Mouse (Mus musculus): ENCODE results near the gene Ttll4. TPM values are rescaled to one million over a fixed set of nuclear protein-coding genes. Genes with fewer than 3 reads are reported as not detected.

The Ttll4 gene
- polyA plus RNA-seq, 2 experiments = 6.2 to 6.5 TPM

DNA sequence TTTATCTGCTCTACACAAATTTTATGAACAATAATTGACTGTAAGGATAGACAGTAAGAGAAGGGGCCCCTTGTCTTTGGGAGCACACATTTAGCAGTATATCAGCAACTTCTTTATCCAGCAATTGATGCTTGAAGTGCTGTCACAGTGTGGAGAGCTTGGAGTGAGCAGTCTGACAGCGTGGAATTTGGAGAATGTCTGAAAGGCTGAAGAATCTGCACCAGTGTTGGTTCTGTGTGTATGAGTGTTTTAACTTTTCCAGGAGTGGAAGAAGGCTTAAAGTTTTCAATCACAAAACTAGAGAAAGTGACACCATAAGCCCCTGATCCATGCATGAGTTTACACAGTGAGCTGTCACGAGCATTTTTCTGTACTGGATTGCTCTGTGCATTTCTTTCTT lies 18.0 kb upstream of the Ttll4 start:
- Histone ChIP-seq H3K27ac (no peak overlapping the region), H3K4me3 (ENCODE audit: insufficient read depth in 1 of 2, low read depth in 2 of 2, low read length in 2 of 2) (no peak overlapping the region), H3K36me3 (replicated peaks; ENCODE audit: control insufficient read depth, insufficient read depth, low read depth) (no peaks in the 10 kb centered on the region), H3K4me1 (replicated peaks; ENCODE audit: control insufficient read depth in 2 of 2, insufficient read depth in 2 of 2, low read length in 1 of 2) (no peaks in the 10 kb centered on the region), H3K9me3 (ENCODE audit: control insufficient read depth, low read length) (no peaks in the 10 kb centered on the region), H3K9ac (replicated peaks) (no peak overlapping the region), H3K27me3 (ENCODE audit: control insufficient read depth, insufficient read depth, low read length) (no peaks in the 10 kb centered on the region), H3K4me2 (ENCODE audit: low read depth) (no peak overlapping the region)
- TF ChIP-seq EP300 (IDR thresholded peaks at IDR 0.05; ENCODE audit: low read depth) (no peak), CTCF (IDR thresholded peaks at IDR 0.05; ENCODE audit: low read depth) (no peak)
- ATAC-seq (ENCODE audit: insufficient read depth) = no peak
- whole genome bisulfite sequencing (ENCODE audit: insufficient replicate concordance) = 52% methylated on average over 2 of the region's 2 CpGs
- DNase-seq (ENCODE audit: low read depth in 3 of 3, low spot score in 3 of 3) = no peak

GRCm38 (mm10) chr1:74643926-74644325 lies 17.6 kb upstream of the Ttll4 start:
- ATAC-seq (ENCODE audit: insufficient read depth) (no peak), DNase-seq (ENCODE audit: low read depth in 3 of 3, low spot score in 3 of 3) (no peak)
- TF ChIP-seq CTCF (IDR thresholded peaks at IDR 0.05; ENCODE audit: low read depth) = peak; percentile 43; the same call in 1 of the 2 replicates
- no peak for TF ChIP-seq EP300 (IDR thresholded peaks at IDR 0.05; ENCODE audit: low read depth)
- H3K27me3 ChIP-seq (ENCODE audit: control insufficient read depth, insufficient read depth, low read length) = no peaks in the 10 kb centered on the region
- H3K4me2 ChIP-seq (ENCODE audit: low read depth) = no peak overlapping the region
- H3K4me3 ChIP-seq (ENCODE audit: insufficient read depth in 1 of 2, low read depth in 2 of 2, low read length in 2 of 2) = no peak overlapping the region
- H3K27ac ChIP-seq = no peak overlapping the region
- no peaks in the 10 kb centered on the region for H3K36me3 ChIP-seq (replicated peaks; ENCODE audit: control insufficient read depth, insufficient read depth, low read depth)
- H3K9ac ChIP-seq (replicated peaks) = no peak overlapping the region
- H3K9me3 ChIP-seq (ENCODE audit: control insufficient read depth, low read length) = no peaks in the 10 kb centered on the region
- H3K4me1 ChIP-seq (replicated peaks; ENCODE audit: control insufficient read depth in 2 of 2, insufficient read depth in 2 of 2, low read length in 1 of 2) = no peaks in the 10 kb centered on the region

- peak in 1 of 3 experiments; percentile 14 for DNase-seq (ENCODE audit: low read depth in 3 of 3, low spot score in 3 of 3)
- peak overlapping the region; percentile 80 to 81 for H3K4me3 ChIP-seq (ENCODE audit: insufficient read depth in 1 of 2, low read depth in 2 of 2, low read length in 2 of 2)
- H3K27ac ChIP-seq = peak overlapping the region; percentile 34
- 3% methylated on average over 13 of the region's 13 CpGs for WGBS (ENCODE audit: insufficient replicate concordance)
- H3K36me3 ChIP-seq (replicated peaks; ENCODE audit: control insufficient read depth, insufficient read depth, low read depth) = no peaks in the 10 kb centered on the region
- no peak for TF ChIP-seq CTCF (IDR thresholded peaks at IDR 0.05; ENCODE audit: low read depth)
- no peak for TF ChIP-seq EP300 (IDR thresholded peaks at IDR 0.05; ENCODE audit: low read depth)
- H3K4me2 ChIP-seq (ENCODE audit: low read depth) = peak overlapping the region; percentile 82
- H3K4me1 ChIP-seq (replicated peaks; ENCODE audit: control insufficient read depth in 2 of 2, insufficient read depth in 2 of 2, low read length in 1 of 2) = peaks cover 0 to 14% of the 10 kb centered on the region in 2 experiments; a peak in 3 of 4 replicates
- peak overlapping the region; percentile 71 for H3K9ac ChIP-seq (replicated peaks)
- H3K27me3 ChIP-seq (ENCODE audit: control insufficient read depth, insufficient read depth, low read length) = no peaks in the 10 kb centered on the region
- ATAC-seq (ENCODE audit: insufficient read depth) = no peak
- no peaks in the 10 kb centered on the region for H3K9me3 ChIP-seq (ENCODE audit: control insufficient read depth, low read length)
Observed at GRCm38 (mm10) chr1:74662253-74662865, 814 bp downstream of the Ttll4 start.

DNA sequence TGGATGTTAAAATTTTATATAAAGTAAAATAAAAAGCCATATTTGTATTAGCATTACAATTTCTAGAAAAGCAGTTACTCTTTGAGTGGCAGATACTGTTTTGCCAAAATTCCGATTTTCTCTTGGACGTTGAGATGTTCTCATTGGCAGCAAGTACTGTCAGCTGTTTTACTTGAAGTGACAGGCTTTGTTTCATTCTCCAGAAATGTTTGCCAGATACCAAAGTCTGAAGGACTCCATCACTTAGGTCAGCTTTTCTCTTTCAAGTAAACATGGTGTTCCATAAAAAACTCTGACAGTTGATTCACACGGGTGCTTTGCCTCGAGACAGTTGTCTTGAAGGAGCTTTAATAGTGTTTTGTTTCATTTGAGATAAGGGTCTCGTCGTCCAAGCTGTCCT lies 3.6 kb downstream of the Ttll4 start:
- Histone ChIP-seq H3K36me3 (replicated peaks; ENCODE audit: control insufficient read depth, insufficient read depth, low read depth) (no peaks in the 10 kb centered on the region), H3K4me1 (replicated peaks; ENCODE audit: control insufficient read depth in 2 of 2, insufficient read depth in 2 of 2, low read length in 1 of 2) (peaks cover 0 to 14% of the 10 kb centered on the region in 2 experiments; a peak in 3 of 4 replicates), H3K27me3 (ENCODE audit: control insufficient read depth, insufficient read depth, low read length) (no peaks in the 10 kb centered on the region), H3K27ac (no peak overlapping the region), H3K4me3 (ENCODE audit: insufficient read depth in 1 of 2, low read depth in 2 of 2, low read length in 2 of 2) (no peak overlapping the region), H3K9ac (replicated peaks) (no peak overlapping the region), H3K9me3 (ENCODE audit: control insufficient read depth, low read length) (no peaks in the 10 kb centered on the region), H3K4me2 (ENCODE audit: low read depth) (no peak overlapping the region)
- TF ChIP-seq EP300 (IDR thresholded peaks at IDR 0.05; ENCODE audit: low read depth) (no peak), CTCF (IDR thresholded peaks at IDR 0.05; ENCODE audit: low read depth) (no peak)
- ATAC-seq (ENCODE audit: insufficient read depth) (no peak), DNase-seq (ENCODE audit: low read depth in 3 of 3, low spot score in 3 of 3) (no peak)
- 51% methylated on average over 6 of the region's 6 CpGs for WGBS (ENCODE audit: insufficient replicate concordance)

- Histone ChIP-seq H3K4me3 (ENCODE audit: insufficient read depth in 1 of 2, low read depth in 2 of 2, low read length in 2 of 2) (no peak overlapping the region), H3K9ac (replicated peaks) (no peak overlapping the region), H3K4me2 (ENCODE audit: low read depth) (no peak overlapping the region), H3K9me3 (ENCODE audit: control insufficient read depth, low read length) (no peaks in the 10 kb centered on the region), H3K4me1 (replicated peaks; ENCODE audit: control insufficient read depth in 2 of 2, insufficient read depth in 2 of 2, low read length in 1 of 2) (peaks cover 0 to 5% of the 10 kb centered on the region in 2 experiments; a peak in 3 of 4 replicates), H3K36me3 (replicated peaks; ENCODE audit: control insufficient read depth, insufficient read depth, low read depth) (no peaks in the 10 kb centered on the region; the same call in 1 of the 2 replicates), H3K27ac (no peak overlapping the region), H3K27me3 (ENCODE audit: control insufficient read depth, insufficient read depth, low read length) (no peaks in the 10 kb centered on the region)
- no peak for DNase-seq (ENCODE audit: low read depth in 3 of 3, low spot score in 3 of 3)
- 58% methylated on average over 3 of the region's 3 CpGs for WGBS (ENCODE audit: insufficient replicate concordance)
- TF ChIP-seq CTCF (IDR thresholded peaks at IDR 0.05; ENCODE audit: low read depth) (no peak), EP300 (IDR thresholded peaks at IDR 0.05; ENCODE audit: low read depth) (no peak)
- no peak for ATAC-seq (ENCODE audit: insufficient read depth)
Observed at GRCm38 (mm10) chr1:74668371-74668770, 6.8 kb downstream of the Ttll4 start.

Measured in liver, embryonic 14.5 days (tissue).